Mouse (Mus musculus) kidney, postnatal 36 days (tissue): ENCODE results near the gene Washc4.
A peak's percentile ranks its signal among the peaks of the same experiment; 100 is the strongest.
"Not testable (repeated sequence)": the region's sequence is repeated elsewhere in the genome, so short reads cannot be mapped to it uniquely, and the experiment has no call there.

ENCODE experiments used
- DNase-seq, 2 experiments: peaks; one replicate each; pipeline ENCODE4 v3.0.0; 2021 to 2022; ENCODE audit warnings: mixed read lengths in 2 of 2

Gene Washc4

GRCm38 (mm10) chr10:83543439-83544102 is at the start of gene Washc4:
Gene Washc4 (plus strand): TSS chr10:83543752.
- peak; percentile 95 to 99 for DNase-seq

GRCm38 (mm10) chr10:83497321-83497720 is 46.2 kb upstream of the Washc4 start:
- DNase-seq, result no peak

- peak; percentile 40 to 71 for DNase-seq
Measured at GRCm38 (mm10) chr10:83508962-83509660, 34.4 kb upstream of the Washc4 start.

- no peak for DNase-seq
Measured at GRCm38 (mm10) chr10:83511304-83511703, 32.2 kb upstream of the Washc4 start.

GRCm38 (mm10) chr10:83513736-83514135 is 29.8 kb upstream of the Washc4 start:
- DNase-seq, result no peak

GRCm38 (mm10) chr10:83520990-83521389 is 22.6 kb upstream of the Washc4 start:
- DNase-seq, result no peak

GRCm38 (mm10) chr10:83524238-83524637 is 19.3 kb upstream of the Washc4 start:
- not testable (repeated sequence) for DNase-seq

- DNase-seq, result no peak
Measured at GRCm38 (mm10) chr10:83530384-83530967, 13.1 kb upstream of the Washc4 start.

- DNase-seq, result peak; percentile 20 to 41
Measured at GRCm38 (mm10) chr10:83533258-83533909, 10.2 kb upstream of the Washc4 start.

GRCm38 (mm10) chr10:83533910-83534283 is 9.7 kb upstream of the Washc4 start, which contains the start of gene Aldh1l2:
Gene Aldh1l2 (minus strand): TSS chr10:83534140.
- DNase-seq, result peak; percentile 90 to 93

GRCm38 (mm10) chr10:83536436-83536835 is 7.1 kb upstream of the Washc4 start:
- no peak for DNase-seq

GRCm38 (mm10) chr10:83539311-83539980 is 4.1 kb upstream of the Washc4 start:
- no peak for DNase-seq

- DNase-seq, result no peak
Measured at GRCm38 (mm10) chr10:83540092-83540491, 3.5 kb upstream of the Washc4 start.

GRCm38 (mm10) chr10:83542241-83542640 is 1.3 kb upstream of the Washc4 start:
- no peak for DNase-seq

GRCm38 (mm10) chr10:83544103-83544479 is 539 bp downstream of the Washc4 start:
- peak in 1 of 2 experiments; percentile 47 for DNase-seq

- no peak for DNase-seq
Measured at GRCm38 (mm10) chr10:83545341-83545740, 1.8 kb downstream of the Washc4 start.

GRCm38 (mm10) chr10:83563005-83563404 is 19.5 kb downstream of the Washc4 start:
- no peak for DNase-seq

- no peak for DNase-seq
Measured at GRCm38 (mm10) chr10:83565449-83566441, 22.2 kb downstream of the Washc4 start.

- DNase-seq, result no peak
Measured at GRCm38 (mm10) chr10:83590801-83591200, 47.2 kb downstream of the Washc4 start.

- no peak for DNase-seq
Measured at GRCm38 (mm10) chr10:83592616-83593015, 49.1 kb downstream of the Washc4 start.

- no peak for DNase-seq
Measured at GRCm38 (mm10) chr10:83594526-83594925, 51.0 kb downstream of the Washc4 start.

- DNase-seq, result no peak
Measured at GRCm38 (mm10) chr10:83600650-83601049, 57.1 kb downstream of the Washc4 start.
